Mouse (Mus musculus) midbrain, embryonic 14.5 days (tissue): ENCODE measurements at regions not wholly inside any gene's neighbourhood (a gene's known extent, or its start where the extent isn't known, plus 50 kb on each side); places are given as distances from the start of the nearest gene placed in this dataset.
A peak's percentile ranks its signal among the peaks of the same experiment; 100 is the strongest.

ENCODE experiments used
- ATAC-seq: fragments of 200-750 bp; cut with Nextera tagmentation; 2 replicates; pipeline ENCODE4 v1.8.0; 2017; ENCODE audit warnings: moderate number of reproducible peaks, moderate library complexity; ENCODE audit not compliant: low FRiP score, low TSS enrichment
- DNase-seq: peaks from one replicate; pipeline ENCODE4 v3.0.0-alpha.2; 2015
- H3K27ac ChIP-seq: fragments of 300-500 bp; sonication (generic); replicated peaks from 2 replicates; pipeline ENCODE4 v1.5.1; 2014; ENCODE audit warnings: mild to moderate bottlenecking, low read depth, low read length, moderate library complexity
- H3K27me3 ChIP-seq: fragments of 300-500 bp; sonication (generic); 2 replicates; pipeline ENCODE4 v1.6.1; 2014; ENCODE audit warnings: low read length, control low read depth, mixed read lengths; ENCODE audit not compliant: control insufficient read depth, insufficient read depth
- H3K36me3 ChIP-seq: fragments of 300-500 bp; sonication (generic); 2 replicates; pipeline ENCODE4 v1.6.1; 2014; ENCODE audit warnings: low read length, control low read depth; ENCODE audit not compliant: control insufficient read depth, insufficient read depth
- H3K4me1 ChIP-seq: fragments of 300-500 bp; sonication (generic); 2 replicates; pipeline ENCODE4 v1.6.1; 2014; ENCODE audit warnings: mild to moderate bottlenecking, antibody characterized with exemption, low read length, control low read depth; ENCODE audit not compliant: control insufficient read depth, insufficient read depth
- H3K4me2 ChIP-seq: fragments of 300-500 bp; sonication (generic); 2 replicates; pipeline ENCODE4 v1.6.1; 2014; ENCODE audit warnings: mild to moderate bottlenecking, low read length, moderate library complexity
- H3K4me3 ChIP-seq: fragments of 300-500 bp; sonication (generic); replicated peaks from 2 replicates; pipeline ENCODE4 v1.5.1; 2014; ENCODE audit warnings: low read depth, low read length
- H3K9ac ChIP-seq: fragments of 300-500 bp; sonication (generic); replicated peaks from 2 replicates; pipeline ENCODE4 v1.6.1; 2014; ENCODE audit warnings: mild to moderate bottlenecking, low read length, moderate library complexity
- H3K9me3 ChIP-seq: fragments of 300-500 bp; sonication (generic); 2 replicates; pipeline ENCODE4 v1.6.1; 2016; ENCODE audit warnings: low read length, control low read depth, mixed read lengths; ENCODE audit not compliant: control insufficient read depth
- WGBS: fragments of 180-500 bp; shearing (Covaris S2); extraction: QIAGEN DNeasy Blood & Tissue Kit; methylation state at CpG from one replicate; pipeline ENCODE4 v1.1.7; 2014; 5-methylcytosine and 5-hydroxymethylcytosine counted together

- 91% methylated on average over 3 of the region's 3 CpGs for WGBS
Measured at GRCm38 (mm10) chr11:18102841-18103240, 149.2 kb upstream of the Etaa1 start.

GRCm38 (mm10) chr11:18075840-18076435 lies 122.3 kb upstream of the Etaa1 start:
- WGBS: 74% methylated on average over 4 of the region's 4 CpGs
- ATAC-seq: no peak
- no peaks in the 10 kb centered on the region for H3K27me3 ChIP-seq
- no peak overlapping the region for H3K27ac ChIP-seq
- DNase-seq: no peak
- no peak overlapping the region for H3K4me2 ChIP-seq
- no peaks in the 10 kb centered on the region for H3K9me3 ChIP-seq
- no peak overlapping the region for H3K4me3 ChIP-seq
- no peaks in the 10 kb centered on the region for H3K36me3 ChIP-seq
- no peaks in the 10 kb centered on the region for H3K4me1 ChIP-seq
- H3K9ac ChIP-seq: no peak overlapping the region

More at GRCm38 (mm10) chr11:18102841-18103240, 149.2 kb upstream of the Etaa1 start:
- Histone ChIP-seq H3K9me3 (no peaks in the 10 kb centered on the region), H3K4me1 (no peaks in the 10 kb centered on the region), H3K4me2 (no peak overlapping the region), H3K27ac (no peak overlapping the region), H3K36me3 (no peaks in the 10 kb centered on the region), H3K27me3 (no peaks in the 10 kb centered on the region), H3K4me3 (no peak overlapping the region), H3K9ac (no peak overlapping the region)
- no peak for DNase-seq
- no peak for ATAC-seq

GRCm38 (mm10) chr11:18070586-18071306 lies 117.1 kb upstream of the Etaa1 start:
- Histone ChIP-seq H3K36me3 (no peaks in the 10 kb centered on the region), H3K9ac (no peak overlapping the region), H3K27me3 (no peaks in the 10 kb centered on the region), H3K4me1 (peaks cover 7% of the 10 kb centered on the region; the same call in 1 of the 2 replicates), H3K4me3 (no peak overlapping the region), H3K27ac (no peak overlapping the region), H3K9me3 (no peaks in the 10 kb centered on the region), H3K4me2 (no peak overlapping the region)
- 86% methylated on average over 4 of the region's 4 CpGs for WGBS
- no peak for ATAC-seq
- DNase-seq: no peak

GRCm38 (mm10) chr11:18070032-18070374 lies 116.3 kb upstream of the Etaa1 start:
- Histone ChIP-seq H3K36me3 (no peaks in the 10 kb centered on the region), H3K27me3 (no peaks in the 10 kb centered on the region), H3K4me1 (peaks cover 7% of the 10 kb centered on the region; the same call in 1 of the 2 replicates), H3K27ac (no peak overlapping the region; the same call in 1 of the 2 replicates), H3K4me3 (no peak overlapping the region), H3K9me3 (no peaks in the 10 kb centered on the region), H3K4me2 (peak overlapping the region; percentile 2; the same call in 1 of the 2 replicates), H3K9ac (no peak overlapping the region)
- DNase-seq: no peak
- 80% methylated on average over 8 of the region's 8 CpGs for WGBS
- ATAC-seq: no peak

GRCm38 (mm10) chr11:18069348-18070031 lies 115.8 kb upstream of the Etaa1 start:
- DNase-seq (peak; percentile 58), ATAC-seq (peak; percentile 80; the same call in 1 of the 2 replicates)
- Histone ChIP-seq H3K4me1 (peaks cover 7% of the 10 kb centered on the region; the same call in 1 of the 2 replicates), H3K4me2 (peak overlapping the region; percentile 2; the same call in 1 of the 2 replicates), H3K9me3 (no peaks in the 10 kb centered on the region), H3K27ac (no peak overlapping the region), H3K27me3 (no peaks in the 10 kb centered on the region), H3K9ac (no peak overlapping the region), H3K4me3 (no peak overlapping the region), H3K36me3 (no peaks in the 10 kb centered on the region)
- 39% methylated on average over 7 of the region's 7 CpGs for WGBS

GRCm38 (mm10) chr11:18068085-18068484 lies 114.4 kb upstream of the Etaa1 start:
- H3K4me2 ChIP-seq: no peak overlapping the region
- H3K27ac ChIP-seq: no peak overlapping the region
- no peak overlapping the region for H3K4me3 ChIP-seq
- no peaks in the 10 kb centered on the region for H3K36me3 ChIP-seq
- no peak for ATAC-seq
- H3K9ac ChIP-seq: no peak overlapping the region
- H3K27me3 ChIP-seq: no peaks in the 10 kb centered on the region
- H3K4me1 ChIP-seq: peaks cover 7% of the 10 kb centered on the region; the same call in 1 of the 2 replicates
- DNase-seq: no peak
- H3K9me3 ChIP-seq: no peaks in the 10 kb centered on the region
- WGBS: 34% methylated on average over 2 of the region's 2 CpGs

GRCm38 (mm10) chr11:18067676-18068075 lies 114.0 kb upstream of the Etaa1 start:
- H3K9me3 ChIP-seq: no peaks in the 10 kb centered on the region
- DNase-seq (no peak), ATAC-seq (no peak)
- peaks cover 7% of the 10 kb centered on the region; the same call in 1 of the 2 replicates for H3K4me1 ChIP-seq
- H3K27ac ChIP-seq: no peak overlapping the region
- no peak overlapping the region for H3K4me2 ChIP-seq
- H3K36me3 ChIP-seq: no peaks in the 10 kb centered on the region
- no peak overlapping the region for H3K4me3 ChIP-seq
- WGBS: 68% methylated on average over 3 of the region's 3 CpGs
- H3K9ac ChIP-seq: no peak overlapping the region
- H3K27me3 ChIP-seq: no peaks in the 10 kb centered on the region

- WGBS: 90% methylated on average over 1 of the region's 1 CpGs
- Histone ChIP-seq H3K9me3 (no peaks in the 10 kb centered on the region), H3K9ac (no peak overlapping the region), H3K4me1 (no peaks in the 10 kb centered on the region), H3K36me3 (no peaks in the 10 kb centered on the region), H3K27ac (no peak overlapping the region), H3K4me3 (no peak overlapping the region), H3K27me3 (no peaks in the 10 kb centered on the region), H3K4me2 (no peak overlapping the region)
- no peak for DNase-seq
- no peak for ATAC-seq
Measured at GRCm38 (mm10) chr11:18041589-18041988, 87.9 kb upstream of the Etaa1 start.
